Mouse (Mus musculus): ENCODE data around the gene Cnot1.

- no peak for TF ChIP-seq HCFC1 (IDR thresholded peaks at IDR 0.05; ENCODE audit: borderline replicate concordance, insufficient read depth, low read length)
- TF ChIP-seq ZC3H11A (IDR thresholded peaks at IDR 0.05; ENCODE audit: borderline replicate concordance, low read depth, low read length): no peak
- TF ChIP-seq CHD2 (IDR thresholded peaks at IDR 0.05; ENCODE audit: low read depth, low read length): no peak
- no peak for TF ChIP-seq ZNF384 (IDR thresholded peaks at IDR 0.05; ENCODE audit: low read depth, low read length)
- TF ChIP-seq MAFK (IDR thresholded peaks at IDR 0.05; ENCODE audit: insufficient read depth, low read depth, low read length): no peak
Measured at GRCm38 (mm10) chr8:95841436-95841835, 34.2 kb upstream of the Cnot1 start.

All from ES-E14 (cell line).